ENCODE assay signal across 22 mouse cellular contexts in the genomic region with DNA sequence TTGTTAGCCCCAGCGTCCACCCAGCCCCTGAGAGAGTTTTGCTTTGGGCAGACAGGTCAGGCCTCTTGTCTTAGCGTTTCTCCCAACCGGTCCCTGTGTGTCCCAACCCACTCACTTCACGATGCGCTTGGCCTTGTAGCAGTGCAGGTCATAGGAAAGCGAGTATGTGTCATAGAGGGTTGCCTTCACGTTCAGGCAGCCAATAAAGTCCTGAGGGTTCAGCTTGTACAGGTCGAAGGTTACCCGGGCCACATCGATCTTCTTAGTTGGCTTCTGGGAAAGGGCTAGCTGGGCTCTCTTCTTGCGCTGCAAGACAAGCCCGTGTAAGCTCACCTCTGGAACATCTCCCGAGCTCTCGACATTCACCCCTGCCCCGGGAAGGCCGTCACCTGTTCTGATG. TPM values are rescaled to one million over a fixed set of nuclear protein-coding genes. Genes with fewer than 3 reads are reported as not detected.
A peak's percentile ranks its signal among the peaks of the same experiment; 100 is the strongest.
DNase-seq lines count a peak whose midpoint lies in the region; ATAC-seq and TF ChIP-seq lines count a peak whose summit lies in the region.
"Had no signal": no experiment of that assay in that cellular context is flagged by ENCODE, and none has a peak within 500 bp of the region (broad histone marks: within the 10 kb centered on the region; RNA-seq: fewer than 3 reads in every experiment).

No protein-coding gene starts in this region.

- no peaks in the 10 kb centered on the region; the same call in 1 of the 2 replicates for H3K36me3 ChIP-seq in liver, adult 2 months (ENCODE audit: control insufficient read depth, insufficient read depth, low read length)
- no peaks in the 10 kb centered on the region for H3K36me3 ChIP-seq in testis, adult 2 months (ENCODE audit: control insufficient read depth, insufficient read depth, low read length)
- no peaks in the 10 kb centered on the region for H3K36me3 ChIP-seq in liver, embryonic 16.5 days (ENCODE audit: control insufficient read depth, insufficient read depth)
- no peaks in the 10 kb centered on the region for H3K36me3 ChIP-seq in forebrain, embryonic 13.5 days (ENCODE audit: poor library complexity, severe bottlenecking)
- H3K36me3 ChIP-seq: embryonic facial prominence, embryonic 15.5 days; forebrain, embryonic 10.5 days; forebrain, embryonic 15.5 days; G1E; heart, embryonic 10.5 days had no signal

- 27% methylated on average over 16 of the region's 16 CpGs for WGBS in liver, adult 2 months
- 80% methylated on average over 16 of the region's 16 CpGs for WGBS in liver, embryonic 16.5 days (ENCODE audit: insufficient replicate concordance)
- WGBS in forebrain, embryonic 13.5 days, result 93% methylated on average over 16 of the region's 16 CpGs

- 0 out of 2 replicates have a peak, but pooled peaks have one; percentile 39 for TF ChIP-seq POLR2A in liver, adult 2 months (IDR thresholded peaks at IDR 0.05; ENCODE audit: extremely low read depth, insufficient read depth, low read length)
- TF ChIP-seq POLR2A in testis, adult 2 months (IDR thresholded peaks at IDR 0.05; ENCODE audit: control insufficient read depth, low read depth, low read length), result no peak

- H3K9me3 ChIP-seq in liver, embryonic 16.5 days (replicated peaks; ENCODE audit: control insufficient read depth, low read length), result no peaks in the 10 kb centered on the region
- peaks cover 5% of the 10 kb centered on the region for H3K9me3 ChIP-seq in forebrain, embryonic 13.5 days (replicated peaks)
- H3K9me3 ChIP-seq: embryonic facial prominence, embryonic 15.5 days; forebrain, embryonic 15.5 days; heart, embryonic 10.5 days had no signal

- H3K4me3 ChIP-seq in liver, adult 2 months (ENCODE audit: insufficient read depth, low read depth, low read length), result peak overlapping the region; percentile 58
- H3K4me3 ChIP-seq in testis, adult 2 months (ENCODE audit: control insufficient read depth, low read depth, low read length), result no peak overlapping the region
- peak overlapping the region; percentile 3; the same call in 1 of the 2 replicates for H3K4me3 ChIP-seq in liver, embryonic 16.5 days (ENCODE audit: low read depth, low read length)
- no peak overlapping the region for H3K4me3 ChIP-seq in forebrain, embryonic 13.5 days
- H3K4me3 ChIP-seq: embryonic facial prominence, embryonic 15.5 days; erythroblast, embryonic 14.5 days; forebrain, embryonic 10.5 days; forebrain, embryonic 15.5 days; heart, embryonic 10.5 days had no signal

- H3K9ac ChIP-seq in liver, adult 2 months (ENCODE audit: low read depth, low read length), result peak overlapping the region; percentile 78
- H3K9ac ChIP-seq in liver, embryonic 16.5 days (ENCODE audit: low read depth, low read length), result no peak overlapping the region
- H3K9ac ChIP-seq in forebrain, embryonic 13.5 days, result no peak overlapping the region
- H3K9ac ChIP-seq: embryonic facial prominence, embryonic 15.5 days; forebrain, embryonic 15.5 days; hindbrain, embryonic 14.5 days had no signal

- peak; percentile 99 for DNase-seq in liver, adult 2 months (ENCODE audit: extremely low read depth, low read depth, low spot score)
- DNase-seq in liver, result no peak
- no peak for DNase-seq in testis, postnatal 10 days (ENCODE audit: low spot score)
- no peak for DNase-seq in heart, postnatal 4 days
- DNase-seq: cerebellum, adult 2 months; gastrocnemius, postnatal 36 days; heart, adult 11 months had no signal

- no peak for TF ChIP-seq CTCF in liver, adult 2 months (IDR thresholded peaks at IDR 0.05; ENCODE audit: low read depth, low read length)
- TF ChIP-seq CTCF in testis, adult 2 months (IDR thresholded peaks at IDR 0.05; ENCODE audit: control insufficient read depth, insufficient read depth, insufficient replicate concordance, low read depth, low read length), result peak; percentile 10; the same call in 1 of the 2 replicates

- H3K4me2 ChIP-seq in liver, embryonic 16.5 days (ENCODE audit: low read depth, low read length), result no peak overlapping the region
- H3K4me2 ChIP-seq in forebrain, embryonic 13.5 days, result no peak overlapping the region
- H3K4me2 ChIP-seq: embryonic facial prominence, embryonic 15.5 days; forebrain, embryonic 15.5 days; hindbrain, embryonic 14.5 days had no signal

- peak; percentile 75 for ATAC-seq in liver, embryonic 16.5 days (ENCODE audit: low read depth)
- ATAC-seq in forebrain, embryonic 13.5 days, result no peak
- no peak for ATAC-seq in megakaryocyte-erythroid progenitor cell, adult 5-6 weeks (replicated peaks; ENCODE audit: low FRiP score, low TSS enrichment, poor library complexity, severe bottlenecking)
- ATAC-seq: forebrain, embryonic 15.5 days had no signal

- peaks cover 22% of the 10 kb centered on the region; the same call in 1 of the 2 replicates for H3K79me2 ChIP-seq in liver, adult 2 months (ENCODE audit: control insufficient read depth, insufficient read depth, low read length)

- H3K27me3 ChIP-seq in liver, adult 2 months (ENCODE audit: control insufficient read depth, insufficient read depth, low read length), result no peaks in the 10 kb centered on the region
- no peaks in the 10 kb centered on the region for H3K27me3 ChIP-seq in testis, adult 2 months (ENCODE audit: control insufficient read depth, insufficient read depth, low read length)
- H3K27me3 ChIP-seq in liver, embryonic 16.5 days (ENCODE audit: control insufficient read depth, insufficient read depth, low read depth, low read length), result no peaks in the 10 kb centered on the region
- 0 out of 2 replicates have a peak, but pooled peaks cover 5% of the 10 kb centered on the region for H3K27me3 ChIP-seq in forebrain, embryonic 13.5 days
- H3K27me3 ChIP-seq: embryonic facial prominence, embryonic 15.5 days; forebrain, embryonic 15.5 days had no signal

- H3K4me1 ChIP-seq in liver, adult 2 months (ENCODE audit: control insufficient read depth, insufficient read depth, low read length), result peaks cover 18% of the 10 kb centered on the region
- no peaks in the 10 kb centered on the region; the same call in 1 of the 2 replicates for H3K4me1 ChIP-seq in testis, adult 2 months (ENCODE audit: control insufficient read depth, insufficient read depth, low read length)
- no peaks in the 10 kb centered on the region for H3K4me1 ChIP-seq in liver, embryonic 16.5 days (ENCODE audit: control insufficient read depth, low read depth, low read length)
- no peaks in the 10 kb centered on the region for H3K4me1 ChIP-seq in forebrain, embryonic 13.5 days
- H3K4me1 ChIP-seq: embryonic facial prominence, embryonic 15.5 days; forebrain, embryonic 10.5 days; forebrain, embryonic 15.5 days; heart, embryonic 10.5 days had no signal

- peak overlapping the region; percentile 95 for H3K27ac ChIP-seq in liver, adult 2 months (replicated peaks; ENCODE audit: insufficient read depth, low read depth, low read length)
- H3K27ac ChIP-seq in testis, adult 2 months (ENCODE audit: control insufficient read depth, insufficient read depth, low read depth, low read length), result no peak overlapping the region
- no peak overlapping the region for H3K27ac ChIP-seq in liver, embryonic 16.5 days (ENCODE audit: low read length)
- no peak overlapping the region for H3K27ac ChIP-seq in forebrain, embryonic 13.5 days
- H3K27ac ChIP-seq: embryonic facial prominence, embryonic 15.5 days; forebrain, embryonic 10.5 days; forebrain, embryonic 15.5 days; heart, embryonic 10.5 days; hindbrain, embryonic 14.5 days had no signal

RNA-seq across cellular contexts. Expression of gene Cidec, which starts 7.6 kb away (rescaled TPM):
- total RNA-seq in liver, adult 2 months (2014; rRNA removed), result 0.92 and 1.5 TPM in 2 replicates
- 1.1 and 1.5 TPM in 2 replicates for polyA plus RNA-seq in liver, adult 2 months (2012; rRNA removed)
- polyA plus RNA-seq in testis, adult 2 months (2012; rRNA removed), result 1.7 and 5.7 TPM in 2 replicates
- 0.14 and 0.40 TPM in 2 replicates for polyA plus RNA-seq in liver, embryonic 16.5 days (2015; fragmentation: Nextera tagmentation; extraction: Ambion mirVana)
- not detected in 2 replicates for polyA plus RNA-seq in forebrain, embryonic 13.5 days (2015; fragmentation: Nextera tagmentation; extraction: Ambion mirVana)
- not detected in 2 replicates for total RNA-seq in megakaryocyte-erythroid progenitor cell, adult 5-6 weeks (2014; fragmentation: Nextera tagmentation)
- not detected in 2 replicates for total RNA-seq in megakaryocyte-erythroid progenitor cell, adult 5-6 weeks (2017)
- 1 to 10 TPM; 1.8 to 2.3 TPM for total RNA-seq in heart, postnatal 4 days (2021)
- total RNA-seq: hematopoietic stem cell, adult 5-6 weeks had no signal
- polyA plus RNA-seq: CD4-positive, CD25-positive, alpha-beta regulatory T cell, adult 4 months; embryonic facial prominence, embryonic 11.5 days; embryonic facial prominence, embryonic 15.5 days; erythroblast, embryonic 14.5 days; forebrain, embryonic 10.5 days; forebrain, embryonic 15.5 days; G1E; heart, embryonic 14.5 days; hindbrain, embryonic 14.5 days had no signal

RNA-seq across cellular contexts. Expression of gene Rpusd3, which starts 8.9 kb away (rescaled TPM):
- 14.2 and 17.2 TPM in 2 replicates for total RNA-seq in liver, adult 2 months (2014; rRNA removed)
- 106 and 118 TPM in 2 replicates for polyA plus RNA-seq in liver, adult 2 months (2012; rRNA removed)
- polyA plus RNA-seq in testis, adult 2 months (2012; rRNA removed), result 28.3 and 32.4 TPM in 2 replicates
- polyA plus RNA-seq in liver, embryonic 16.5 days (2015; fragmentation: Nextera tagmentation; extraction: Ambion mirVana), result 11.8 and 12.1 TPM in 2 replicates
- 20.8 and 24.4 TPM in 2 replicates for polyA plus RNA-seq in forebrain, embryonic 13.5 days (2015; fragmentation: Nextera tagmentation; extraction: Ambion mirVana)
- 13.5 and 14.5 TPM in 2 replicates for total RNA-seq in megakaryocyte-erythroid progenitor cell, adult 5-6 weeks (2014; fragmentation: Nextera tagmentation)
- total RNA-seq in megakaryocyte-erythroid progenitor cell, adult 5-6 weeks (2017), result 16.8 and 25.1 TPM in 2 replicates
- 1 to 10 TPM; 7.1 to 7.9 TPM for total RNA-seq in heart, postnatal 4 days (2021)

RNA-seq across cellular contexts. Expression of gene Jagn1, which starts 14.4 kb away (rescaled TPM):
- total RNA-seq in liver, adult 2 months (2014; rRNA removed), result 20.2 and 26.6 TPM in 2 replicates
- polyA plus RNA-seq in liver, adult 2 months (2012; rRNA removed), result 59.1 and 61.5 TPM in 2 replicates
- 51.8 and 62.2 TPM in 2 replicates for polyA plus RNA-seq in testis, adult 2 months (2012; rRNA removed)
- polyA plus RNA-seq in liver, embryonic 16.5 days (2015; fragmentation: Nextera tagmentation; extraction: Ambion mirVana), result 30.1 and 30.9 TPM in 2 replicates
- 86.0 and 92.1 TPM in 2 replicates for polyA plus RNA-seq in forebrain, embryonic 13.5 days (2015; fragmentation: Nextera tagmentation; extraction: Ambion mirVana)
- total RNA-seq in megakaryocyte-erythroid progenitor cell, adult 5-6 weeks (2014; fragmentation: Nextera tagmentation), result 44.8 and 53.4 TPM in 2 replicates
- total RNA-seq in megakaryocyte-erythroid progenitor cell, adult 5-6 weeks (2017), result 29.4 and 50.3 TPM in 2 replicates
- 10 to 100 TPM; 28.3 to 34.7 TPM for total RNA-seq in heart, postnatal 4 days (2021)

RNA-seq across cellular contexts. Expression of gene Il17re, which starts 30.3 kb away (rescaled TPM):
- 0.46 TPM in 1 of 2 replicates, not detected in the other for total RNA-seq in liver, adult 2 months (2014; rRNA removed)
- 0.26 TPM in 2 replicates for polyA plus RNA-seq in liver, adult 2 months (2012; rRNA removed)
- 6.1 and 7.8 TPM in 2 replicates for polyA plus RNA-seq in testis, adult 2 months (2012; rRNA removed)
- polyA plus RNA-seq in liver, embryonic 16.5 days (2015; fragmentation: Nextera tagmentation; extraction: Ambion mirVana), result 0.19 and 0.33 TPM in 2 replicates
- polyA plus RNA-seq in forebrain, embryonic 13.5 days (2015; fragmentation: Nextera tagmentation; extraction: Ambion mirVana), result 0.05 TPM in 1 of 2 replicates, not detected in the other
- 0.45 TPM in 1 of 2 replicates, not detected in the other for total RNA-seq in megakaryocyte-erythroid progenitor cell, adult 5-6 weeks (2014; fragmentation: Nextera tagmentation)
- not detected in 2 replicates for total RNA-seq in megakaryocyte-erythroid progenitor cell, adult 5-6 weeks (2017)
- total RNA-seq in heart, postnatal 4 days (2021), result 1 to 10 TPM; 1.1 to 1.3 TPM
- polyA plus RNA-seq: erythroblast, embryonic 14.5 days; forebrain, embryonic 15.5 days; G1E had no signal

RNA-seq across cellular contexts. Expression of gene Ttll3, which starts 38.9 kb away (rescaled TPM):
- 0.65 and 1.5 TPM in 2 replicates for total RNA-seq in liver, adult 2 months (2014; rRNA removed)
- 1.7 TPM in 2 replicates for polyA plus RNA-seq in liver, adult 2 months (2012; rRNA removed)
- 133 and 137 TPM in 2 replicates for polyA plus RNA-seq in testis, adult 2 months (2012; rRNA removed)
- 0.90 and 1.3 TPM in 2 replicates for polyA plus RNA-seq in liver, embryonic 16.5 days (2015; fragmentation: Nextera tagmentation; extraction: Ambion mirVana)
- 6.7 and 7.6 TPM in 2 replicates for polyA plus RNA-seq in forebrain, embryonic 13.5 days (2015; fragmentation: Nextera tagmentation; extraction: Ambion mirVana)
- 2.1 and 7.9 TPM in 2 replicates for total RNA-seq in megakaryocyte-erythroid progenitor cell, adult 5-6 weeks (2014; fragmentation: Nextera tagmentation)
- 0.50 and 0.80 TPM in 2 replicates for total RNA-seq in megakaryocyte-erythroid progenitor cell, adult 5-6 weeks (2017)
- total RNA-seq in heart, postnatal 4 days (2021), result 1 to 10 TPM; 1.7 to 2.7 TPM

Comparison
In these comparisons a context has a peak if more than half of its experiments do, and no peak if none do; other contexts are left out.
1. H3K4me3 ChIP-seq: peak in liver, adult 2 months (single experiment) and liver, embryonic 16.5 days (single experiment); none in testis, adult 2 months (single experiment) and forebrain, embryonic 13.5 days (single experiment).